Mouse (Mus musculus) embryonic facial prominence, embryonic 13.5 days (tissue): ENCODE results near the gene March4. TPM values are rescaled to one million over a fixed set of nuclear protein-coding genes. Genes with fewer than 3 reads are reported as not detected.

Experiments
- ATAC-seq: fragments of 200-750 bp; cut with Nextera tagmentation; 2 replicates; pipeline ENCODE4 v1.8.0; 2017; ENCODE audit warnings: low read depth; ENCODE audit not compliant: insufficient number of reproducible peaks, insufficient read depth, low FRiP score, low TSS enrichment
- H3K27ac ChIP-seq: fragments of 300-500 bp; sonication (generic); 2 replicates; pipeline ENCODE4 v1.5.1; 2015; ENCODE audit warnings: moderate library complexity, mild to moderate bottlenecking, inconsistent platforms
- H3K27me3 ChIP-seq: fragments of 300-500 bp; sonication (generic); 2 replicates; pipeline ENCODE4 v1.6.1; 2015; ENCODE audit warnings: mild to moderate bottlenecking, inconsistent platforms
- H3K36me3 ChIP-seq: fragments of 300-500 bp; sonication (generic); 2 replicates; pipeline ENCODE4 v1.6.1; 2015; ENCODE audit warnings: mild to moderate bottlenecking, inconsistent platforms
- H3K4me1 ChIP-seq: fragments of 300-500 bp; sonication (generic); 2 replicates; pipeline ENCODE4 v1.6.1; 2015; ENCODE audit warnings: inconsistent platforms
- H3K4me2 ChIP-seq: fragments of 300-500 bp; sonication (generic); 2 replicates; pipeline ENCODE4 v1.6.1; 2015; ENCODE audit warnings: moderate library complexity, mild to moderate bottlenecking, inconsistent platforms
- H3K4me3 ChIP-seq: fragments of 300-500 bp; sonication (generic); 2 replicates; pipeline ENCODE4 v1.5.1; 2015; ENCODE audit warnings: mild to moderate bottlenecking, inconsistent platforms
- H3K9ac ChIP-seq: fragments of 300-500 bp; sonication (generic); 2 replicates; pipeline ENCODE4 v1.6.1; 2015; ENCODE audit warnings: mild to moderate bottlenecking, inconsistent platforms
- H3K9me3 ChIP-seq: fragments of 300-500 bp; sonication (generic); 2 replicates; pipeline ENCODE4 v1.6.1; 2016; ENCODE audit warnings: inconsistent platforms
- WGBS: fragments of 180-500 bp; shearing (Covaris S2); methylation state at CpG from one replicate; pipeline ENCODE4 v1.1.7; 2015; ENCODE audit warnings: mixed read lengths; 5-methylcytosine and 5-hydroxymethylcytosine counted together
- polyA plus RNA-seq: library from polyadenylated mRNA; unstranded; fragments of >200 nt; fragmentation: Nextera tagmentation; extraction: Ambion mirVana; gene quantifications from 2 replicates; pipeline ENCODE4 v1.2.1, GENCODE M21; 2015

Gene March4
- polyA plus RNA-seq, 1 experiment from 2014 or later: 0.18 TPM

DNA sequence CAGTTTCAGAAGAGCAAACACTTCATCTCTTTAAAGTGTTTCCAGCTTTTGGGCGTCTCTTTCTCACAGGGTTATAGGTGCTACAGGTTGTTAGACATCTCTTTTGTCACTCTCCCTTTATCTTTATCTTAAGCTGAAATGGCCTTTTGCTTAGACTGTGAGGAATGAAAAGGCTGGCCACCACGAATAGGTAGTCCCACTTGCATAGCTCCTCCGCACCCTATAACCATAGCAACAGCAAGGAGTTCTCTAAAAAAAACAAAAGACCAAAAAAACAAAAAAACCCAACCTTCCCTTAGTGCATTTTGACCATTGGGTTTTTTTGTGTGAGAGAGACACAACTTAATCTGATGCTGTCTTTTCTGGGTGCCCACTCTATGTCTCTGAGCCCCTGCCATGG is 102.2 kb downstream of the March4 start:
- Histone ChIP-seq H3K4me2 (no peak overlapping the region), H3K9me3 (no peaks in the 10 kb centered on the region), H3K27ac (no peak overlapping the region), H3K4me1 (no peaks in the 10 kb centered on the region), H3K36me3 (no peaks in the 10 kb centered on the region), H3K9ac (no peak overlapping the region), H3K4me3 (no peak overlapping the region), H3K27me3 (no peaks in the 10 kb centered on the region)
- ATAC-seq: no peak
- 76% methylated on average over 3 of the region's 3 CpGs for WGBS

DNA sequence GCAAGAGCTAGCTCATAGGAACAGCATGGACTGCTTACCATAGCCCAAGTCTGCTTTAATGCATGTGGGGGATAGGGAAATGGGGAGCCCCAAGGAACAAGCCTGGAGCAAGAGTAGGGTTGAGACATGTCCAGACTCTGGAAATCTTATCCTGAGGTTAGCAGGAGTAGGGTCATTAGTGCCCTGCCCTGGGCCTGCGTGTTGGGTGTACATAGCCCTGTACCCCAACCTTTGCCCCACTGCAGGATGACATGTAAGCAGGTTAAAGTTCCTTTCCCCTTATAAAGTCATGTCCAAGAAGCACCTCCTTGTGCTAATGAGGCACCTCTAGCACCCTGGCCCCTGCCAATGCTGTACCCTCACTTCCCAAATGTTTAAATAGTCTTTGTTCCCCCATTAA is 104.2 kb downstream of the March4 start:
- no peaks in the 10 kb centered on the region for H3K4me1 ChIP-seq
- H3K4me2 ChIP-seq: no peak overlapping the region
- WGBS: 100% methylated on average over 1 of the region's 1 CpGs
- H3K36me3 ChIP-seq: no peaks in the 10 kb centered on the region
- no peaks in the 10 kb centered on the region for H3K9me3 ChIP-seq
- no peak overlapping the region for H3K4me3 ChIP-seq
- no peak overlapping the region for H3K9ac ChIP-seq
- no peaks in the 10 kb centered on the region for H3K27me3 ChIP-seq
- no peak for ATAC-seq
- H3K27ac ChIP-seq: no peak overlapping the region

DNA sequence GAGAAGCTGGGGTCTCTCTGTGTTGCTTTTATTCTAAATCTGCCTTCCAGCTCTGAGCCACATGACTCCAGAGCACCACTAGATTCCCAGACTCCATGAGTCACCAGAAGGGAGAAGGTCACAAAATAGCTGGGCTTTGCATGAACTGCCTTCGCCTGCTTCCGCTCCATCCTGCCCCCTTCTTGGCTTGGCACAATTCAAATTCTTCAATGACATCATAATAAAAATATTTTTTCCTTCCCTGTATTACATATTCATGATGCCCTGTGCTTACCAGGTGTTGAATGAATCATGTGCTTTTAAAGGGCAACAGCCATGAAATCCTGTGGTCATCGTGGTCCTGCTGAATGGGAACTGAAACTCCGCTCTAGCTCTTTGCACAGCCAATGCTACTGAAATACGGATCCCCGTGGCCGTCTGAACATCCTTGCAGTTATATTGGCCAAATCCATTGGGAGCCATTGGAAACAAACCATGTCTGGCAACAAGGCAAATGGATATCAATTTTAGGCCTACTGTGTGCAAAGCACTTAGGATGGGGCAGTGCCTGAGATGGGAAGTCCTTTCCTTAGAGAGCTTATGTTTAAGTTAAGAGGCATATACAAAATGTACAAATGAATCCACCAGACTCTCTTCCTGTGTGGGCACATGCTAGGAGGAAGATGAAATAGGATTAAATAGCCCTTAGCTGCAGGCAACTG is 107.5 kb downstream of the March4 start:
- Histone ChIP-seq H3K36me3 (no peaks in the 10 kb centered on the region), H3K4me1 (no peaks in the 10 kb centered on the region)
- WGBS: 87% methylated on average over 7 of the region's 7 CpGs

DNA sequence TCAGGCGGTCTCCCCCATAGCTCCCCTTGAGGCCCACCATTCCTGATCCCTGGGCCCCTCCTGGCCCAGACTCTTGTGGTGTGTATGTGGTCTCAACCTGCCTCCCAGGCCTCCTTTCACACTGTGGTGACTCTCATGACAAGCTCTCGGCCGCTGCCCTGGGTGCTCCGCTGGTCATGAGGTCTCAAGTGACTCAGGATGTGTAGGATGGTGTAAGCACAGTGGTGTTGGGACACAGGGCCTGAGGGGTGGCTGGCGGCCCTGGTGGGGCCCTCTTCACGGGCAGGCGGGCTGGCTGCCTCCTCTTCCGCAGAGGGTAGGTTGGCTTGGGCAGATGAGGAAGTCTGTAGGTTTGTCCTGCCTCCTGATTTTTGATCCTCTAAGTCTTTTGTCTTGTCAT is 108.2 kb downstream of the March4 start:
- H3K4me1 ChIP-seq: no peaks in the 10 kb centered on the region
- no peak overlapping the region for H3K9ac ChIP-seq
- ATAC-seq: no peak; the same call in 1 of the 2 replicates
- no peak overlapping the region for H3K4me2 ChIP-seq
- no peak overlapping the region for H3K27ac ChIP-seq
- H3K27me3 ChIP-seq: no peaks in the 10 kb centered on the region
- no peaks in the 10 kb centered on the region for H3K9me3 ChIP-seq
- 89% methylated on average over 8 of the region's 8 CpGs for WGBS
- H3K4me3 ChIP-seq: no peak overlapping the region
- H3K36me3 ChIP-seq: no peaks in the 10 kb centered on the region

More for the DNA sequence above, 107.5 kb downstream of the March4 start:
- Histone ChIP-seq H3K27me3 (no peaks in the 10 kb centered on the region), H3K9me3 (no peaks in the 10 kb centered on the region), H3K4me2 (no peak overlapping the region), H3K9ac (no peak overlapping the region), H3K27ac (no peak overlapping the region), H3K4me3 (no peak overlapping the region)
- no peak for ATAC-seq

DNA sequence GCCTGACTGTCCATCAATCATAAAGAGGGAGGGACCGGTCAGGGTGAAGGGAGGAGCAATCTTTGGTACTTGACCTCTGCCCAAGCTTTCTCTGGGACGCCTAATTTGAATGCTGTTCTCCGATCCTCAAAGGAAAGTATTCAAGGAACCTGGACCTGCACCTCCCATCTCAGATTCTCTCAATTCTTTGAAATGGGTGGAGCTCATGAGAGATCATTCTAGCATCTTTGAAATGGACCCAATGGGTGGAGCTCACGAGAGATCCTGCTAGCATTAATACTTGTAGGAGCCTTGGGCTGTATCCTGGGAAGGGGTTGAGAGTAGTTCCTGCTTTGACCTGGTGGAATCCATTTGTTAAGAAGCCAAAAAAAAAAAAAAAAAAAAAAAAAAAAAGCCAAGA is 110.3 kb downstream of the March4 start:
- Histone ChIP-seq H3K4me1 (no peaks in the 10 kb centered on the region), H3K27me3 (no peaks in the 10 kb centered on the region), H3K9me3 (no peaks in the 10 kb centered on the region), H3K4me2 (no peak overlapping the region), H3K9ac (no peak overlapping the region), H3K27ac (no peak overlapping the region), H3K36me3 (no peaks in the 10 kb centered on the region), H3K4me3 (no peak overlapping the region)
- 82% methylated on average over 4 of the region's 4 CpGs for WGBS
- no peak for ATAC-seq

DNA sequence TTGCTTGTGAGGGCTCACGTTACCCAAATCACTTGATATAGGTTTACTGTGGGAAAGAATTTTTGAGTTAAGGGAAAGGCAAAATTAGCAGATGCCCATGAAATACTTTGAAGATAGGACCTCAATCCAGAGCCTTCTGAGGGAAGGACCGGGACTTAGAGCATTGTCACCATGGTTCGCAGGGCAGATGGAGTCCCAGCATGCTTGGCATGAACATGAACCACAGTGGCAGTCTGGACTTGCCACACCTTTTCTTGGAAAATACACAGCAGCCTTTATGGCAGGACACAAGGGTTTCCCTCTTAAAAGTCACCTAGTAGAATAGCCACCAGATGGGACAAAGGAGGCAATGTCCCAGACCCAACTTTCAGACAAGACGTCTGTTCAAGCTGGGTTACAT is 114.6 kb downstream of the March4 start:
- H3K4me2 ChIP-seq: no peak overlapping the region
- H3K36me3 ChIP-seq: no peaks in the 10 kb centered on the region
- WGBS: 81% methylated on average over 4 of the region's 4 CpGs
- peaks cover 4% of the 10 kb centered on the region; the same call in 1 of the 2 replicates for H3K4me1 ChIP-seq
- no peak overlapping the region for H3K27ac ChIP-seq
- no peaks in the 10 kb centered on the region for H3K9me3 ChIP-seq
- no peak overlapping the region for H3K9ac ChIP-seq
- H3K27me3 ChIP-seq: no peaks in the 10 kb centered on the region
- H3K4me3 ChIP-seq: no peak overlapping the region
- no peak for ATAC-seq

DNA sequence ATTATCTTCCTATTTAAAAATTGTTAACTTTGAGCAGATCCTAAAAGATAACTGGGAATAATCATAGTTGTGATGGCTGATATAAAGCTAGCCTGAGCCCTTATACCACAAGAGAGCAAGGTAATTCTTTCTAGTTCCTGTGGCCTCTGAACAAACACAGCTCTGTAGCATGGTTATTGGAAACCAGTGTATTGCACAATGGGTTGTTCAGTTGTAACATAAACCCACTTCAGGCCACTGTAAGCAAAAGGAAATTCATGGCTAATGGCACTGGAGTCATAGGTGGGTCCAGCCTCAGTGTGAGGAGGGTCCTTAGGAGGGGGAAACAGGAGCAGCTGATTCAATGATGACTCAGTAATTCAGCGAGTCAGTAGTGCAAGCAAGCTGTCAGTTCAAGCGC is 116.5 kb downstream of the March4 start:
- H3K27ac ChIP-seq: no peak overlapping the region
- no peak overlapping the region for H3K9ac ChIP-seq
- H3K36me3 ChIP-seq: no peaks in the 10 kb centered on the region
- no peak overlapping the region for H3K4me2 ChIP-seq
- no peak overlapping the region for H3K4me3 ChIP-seq
- no peak for ATAC-seq
- no peaks in the 10 kb centered on the region for H3K9me3 ChIP-seq
- H3K27me3 ChIP-seq: no peaks in the 10 kb centered on the region
- H3K4me1 ChIP-seq: peaks cover 4% of the 10 kb centered on the region; the same call in 1 of the 2 replicates
- WGBS: 63% methylated on average over 2 of the region's 2 CpGs

DNA sequence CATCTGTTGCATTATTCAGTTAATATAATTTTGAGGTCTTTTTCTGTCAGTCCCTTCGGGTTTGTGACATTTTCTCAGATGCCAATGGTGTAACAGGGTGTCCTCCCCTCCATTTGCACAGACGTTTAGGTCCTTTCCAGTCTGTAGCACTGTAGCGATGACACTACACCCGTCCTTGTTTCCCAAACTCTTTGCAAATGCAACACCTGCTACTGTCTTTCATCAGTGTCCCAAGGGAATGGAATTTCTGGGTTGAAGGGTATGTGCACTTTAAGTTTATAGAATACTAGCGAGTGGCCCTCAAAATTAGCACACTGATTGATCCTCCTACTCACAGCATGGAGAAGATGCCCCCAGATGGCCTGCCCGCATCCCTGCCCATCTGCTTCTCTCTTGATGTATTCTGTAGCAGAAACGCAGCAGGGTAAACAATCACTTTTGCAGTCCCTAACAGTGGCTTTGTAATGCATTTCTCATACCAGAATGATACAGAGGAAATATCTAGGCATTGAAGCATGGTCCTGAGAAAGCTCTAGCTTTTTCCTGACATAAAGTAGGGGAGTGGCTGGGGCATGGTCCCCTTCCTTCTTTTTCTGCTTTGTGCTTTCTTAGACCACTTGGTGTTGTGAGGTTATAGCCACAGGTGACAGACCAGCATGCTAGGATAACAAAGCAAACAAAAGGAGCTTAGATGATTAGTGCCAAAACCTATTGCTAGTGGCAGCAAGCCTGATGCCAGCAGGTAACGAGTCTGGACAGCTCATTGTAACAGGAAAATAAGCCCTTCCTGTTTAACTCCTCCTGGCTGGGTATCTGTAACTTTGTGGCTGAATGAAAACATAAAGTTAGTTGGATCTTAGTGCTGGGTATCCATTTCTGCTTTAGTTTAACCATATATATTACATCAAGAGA is 117.7 kb downstream of the March4 start:
- Histone ChIP-seq H3K4me2 (no peak overlapping the region), H3K9ac (no peak overlapping the region), H3K4me3 (no peak overlapping the region), H3K36me3 (no peaks in the 10 kb centered on the region), H3K27me3 (no peaks in the 10 kb centered on the region), H3K9me3 (no peaks in the 10 kb centered on the region), H3K4me1 (peaks cover 9% of the 10 kb centered on the region), H3K27ac (no peak overlapping the region)
- WGBS: 72% methylated on average over 8 of the region's 8 CpGs
- ATAC-seq: no peak

DNA sequence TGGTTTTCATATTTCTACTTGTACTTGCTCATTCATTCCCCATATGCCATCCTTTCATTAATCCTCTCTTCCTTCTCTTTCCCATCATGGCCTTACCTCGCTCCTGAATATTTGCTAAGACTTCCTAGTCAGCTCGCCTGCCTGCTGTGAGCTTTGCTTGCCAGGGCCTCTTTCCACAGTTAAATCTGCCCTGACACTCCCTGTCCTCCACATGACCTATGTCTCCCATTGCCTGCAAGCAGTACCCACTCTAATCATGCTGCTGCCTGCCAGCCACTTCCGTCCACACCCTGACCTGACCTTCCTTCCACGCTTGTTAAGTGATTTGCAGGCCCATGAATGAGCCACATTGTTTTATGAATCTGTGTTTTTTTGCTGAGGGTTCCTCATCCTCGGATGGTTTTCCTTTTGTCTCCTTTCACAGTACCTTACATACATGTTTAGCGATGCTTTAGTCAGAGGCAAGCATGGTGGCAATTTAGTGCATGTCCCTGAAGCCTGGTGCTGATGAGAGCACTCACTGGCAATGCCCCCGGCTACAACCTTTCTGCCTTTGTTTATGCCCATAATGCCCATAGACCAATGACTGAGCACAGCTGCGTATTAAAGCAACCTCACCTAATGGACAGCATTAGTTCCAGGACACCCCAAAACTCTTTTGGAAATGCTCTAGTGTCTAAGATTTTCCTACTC is 122.0 kb downstream of the March4 start:
- Histone ChIP-seq H3K27ac (no peak overlapping the region), H3K27me3 (no peaks in the 10 kb centered on the region)

DNA sequence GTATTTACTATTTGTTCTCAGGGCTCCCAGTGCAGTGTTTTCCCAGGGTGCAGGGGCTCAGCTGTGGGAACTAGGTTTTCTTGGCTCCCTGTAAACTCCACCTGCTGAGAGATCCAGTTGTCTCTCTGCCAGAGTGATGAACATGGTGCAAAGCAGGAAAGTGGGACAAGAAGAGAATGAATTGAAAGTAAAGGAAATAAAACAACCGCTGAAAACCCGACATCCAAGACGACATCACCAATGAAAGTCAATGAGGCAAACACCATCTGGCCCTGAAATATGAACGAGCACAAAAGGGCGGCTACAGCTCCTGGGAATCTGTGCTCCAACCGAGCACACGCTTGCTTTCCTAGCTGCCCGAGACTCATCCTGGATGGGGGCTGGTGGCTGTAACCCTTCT is 122.6 kb downstream of the March4 start:
- WGBS: 62% methylated on average over 8 of the region's 8 CpGs
- H3K4me3 ChIP-seq: no peak overlapping the region
- H3K4me2 ChIP-seq: no peak overlapping the region
- no peaks in the 10 kb centered on the region for H3K9me3 ChIP-seq
- no peak overlapping the region for H3K27ac ChIP-seq
- H3K9ac ChIP-seq: no peak overlapping the region
- no peaks in the 10 kb centered on the region for H3K27me3 ChIP-seq
- no peak for ATAC-seq
- no peaks in the 10 kb centered on the region for H3K36me3 ChIP-seq
- H3K4me1 ChIP-seq: peaks cover 7% of the 10 kb centered on the region

More for the DNA sequence above, 122.0 kb downstream of the March4 start:
- Histone ChIP-seq H3K4me1 (peaks cover 9% of the 10 kb centered on the region), H3K9ac (no peak overlapping the region), H3K36me3 (no peaks in the 10 kb centered on the region), H3K4me3 (no peak overlapping the region), H3K9me3 (no peaks in the 10 kb centered on the region), H3K4me2 (no peak overlapping the region)
- ATAC-seq: no peak
- WGBS: 31% methylated on average over 8 of the region's 8 CpGs

DNA sequence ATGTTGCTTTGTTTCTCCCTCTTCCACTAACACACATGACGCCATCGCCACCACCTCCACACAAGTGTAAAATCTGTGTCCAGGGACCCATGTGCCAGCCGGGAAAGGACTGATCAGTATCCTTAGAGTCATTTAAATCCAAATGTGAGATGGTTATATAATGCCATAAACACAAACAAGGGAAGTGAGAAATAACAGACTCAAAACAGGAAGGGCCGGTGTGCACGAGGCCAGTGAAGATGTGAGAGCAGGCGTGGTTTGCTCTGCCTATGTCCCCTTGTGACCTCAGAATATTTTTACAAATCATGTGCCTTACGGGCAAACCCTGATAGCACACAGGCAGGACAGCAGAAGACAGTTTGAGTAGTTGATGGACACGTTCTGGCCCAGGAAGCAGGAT is 123.5 kb downstream of the March4 start:
- WGBS: 89% methylated on average over 8 of the region's 8 CpGs
- no peak for ATAC-seq
- no peak overlapping the region for H3K27ac ChIP-seq
- no peak overlapping the region for H3K9ac ChIP-seq
- no peaks in the 10 kb centered on the region for H3K36me3 ChIP-seq
- H3K4me2 ChIP-seq: no peak overlapping the region
- peaks cover 5% of the 10 kb centered on the region; the same call in 1 of the 2 replicates for H3K4me1 ChIP-seq
- H3K27me3 ChIP-seq: no peaks in the 10 kb centered on the region
- no peaks in the 10 kb centered on the region for H3K9me3 ChIP-seq
- H3K4me3 ChIP-seq: no peak overlapping the region
